Mouse (Mus musculus): ENCODE measurements at regions not wholly inside any gene's neighbourhood (a gene's known extent, or its start where the extent isn't known, plus 50 kb on each side); places are given as distances from the start of the nearest gene placed in this dataset.

DNA sequence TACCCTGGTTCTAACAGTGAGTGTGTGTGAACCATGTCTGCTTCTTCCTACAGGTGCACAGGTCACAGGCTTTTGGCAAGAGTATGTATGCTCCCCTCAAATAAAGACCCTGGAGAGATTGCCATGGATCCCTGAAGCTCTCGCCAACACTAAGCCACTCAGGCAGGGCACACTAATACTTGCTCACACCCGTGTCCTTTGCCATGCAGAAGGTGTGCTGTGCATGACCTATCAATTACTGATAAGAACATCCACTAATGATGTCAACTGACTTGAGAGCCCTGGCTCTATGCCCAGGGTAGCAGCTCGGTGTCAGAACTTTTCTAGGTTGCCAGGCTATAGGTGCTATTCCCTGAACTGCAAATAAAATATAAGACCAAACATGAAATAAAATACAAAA lies 229.1 kb upstream of the Irx4 start:
- TF ChIP-seq EP300 (optimal IDR thresholded peaks at IDR 0.05), result no peak
- no peak for TF ChIP-seq CTCF (IDR thresholded peaks at IDR 0.05; ENCODE audit: low read depth)

Measured in stomach, postnatal 0 days (tissue).